23 mouse cellular contexts compared by ENCODE assay signal in genomic region chr3:147093076-147093380, GRCm38 (mm10).
DNase-seq lines count a peak whose midpoint lies in the region; ATAC-seq and TF ChIP-seq lines count a peak whose summit lies in the region.
"Had no signal": no experiment of that assay in that cellular context is flagged by ENCODE, and none has a peak within 500 bp of the region (broad histone marks: within the 10 kb centered on the region; RNA-seq: fewer than 3 reads in every experiment).

No protein-coding gene starts in this region.

- H3K4me1 ChIP-seq in heart, embryonic 12.5 days (replicated peaks) = peaks cover 1% of the 10 kb centered on the region; the same call in 1 of the 2 replicates
- H3K4me1 ChIP-seq in midbrain, embryonic 13.5 days (replicated peaks) = peaks cover 7% of the 10 kb centered on the region
- no peaks in the 10 kb centered on the region for H3K4me1 ChIP-seq in midbrain, postnatal 0 days (ENCODE audit: insufficient read depth, low read length)
- peaks cover 39% of the 10 kb centered on the region for H3K4me1 ChIP-seq in limb, embryonic 10.5 days
- H3K4me1 ChIP-seq in neural tube, embryonic 14.5 days (ENCODE audit: control insufficient read depth, insufficient read depth, low read length) = peaks cover 13% of the 10 kb centered on the region
- peaks cover 6% of the 10 kb centered on the region for H3K4me1 ChIP-seq in kidney, embryonic 16.5 days (ENCODE audit: insufficient read depth, low read length)

- H3K9ac ChIP-seq in heart, embryonic 12.5 days = no peak overlapping the region
- no peak overlapping the region for H3K9ac ChIP-seq in midbrain, embryonic 13.5 days (replicated peaks)
- H3K9ac ChIP-seq in midbrain, postnatal 0 days (replicated peaks; ENCODE audit: low read length, poor library complexity, severe bottlenecking) = no peak overlapping the region
- no peak overlapping the region for H3K9ac ChIP-seq in neural tube, embryonic 14.5 days (replicated peaks; ENCODE audit: low read depth, low read length)
- no peak overlapping the region for H3K9ac ChIP-seq in kidney, embryonic 16.5 days (replicated peaks; ENCODE audit: low read length)
- H3K9ac ChIP-seq: embryonic facial prominence, embryonic 15.5 days; heart, embryonic 15.5 days; liver, embryonic 14.5 days; lung, embryonic 14.5 days had no signal

- no peaks in the 10 kb centered on the region; the same call in 1 of the 2 replicates for H3K27me3 ChIP-seq in heart, embryonic 12.5 days (replicated peaks)
- peaks cover 12% of the 10 kb centered on the region for H3K27me3 ChIP-seq in midbrain, embryonic 13.5 days
- 0 out of 2 replicates have a peak, but pooled peaks cover 3% of the 10 kb centered on the region for H3K27me3 ChIP-seq in midbrain, postnatal 0 days (ENCODE audit: insufficient read depth, low read length)
- H3K27me3 ChIP-seq in limb, embryonic 10.5 days (ENCODE audit: low read depth, poor library complexity, severe bottlenecking) = no peaks in the 10 kb centered on the region
- H3K27me3 ChIP-seq in neural tube, embryonic 14.5 days (ENCODE audit: control insufficient read depth, insufficient read depth, low read length) = no peaks in the 10 kb centered on the region
- H3K27me3 ChIP-seq in kidney, embryonic 16.5 days (ENCODE audit: insufficient read depth, low read length) = no peaks in the 10 kb centered on the region
- H3K27me3 ChIP-seq: CH12.LX; embryonic facial prominence, embryonic 15.5 days; heart, embryonic 15.5 days had no signal

- H3K4me3 ChIP-seq in heart, embryonic 12.5 days = no peak overlapping the region
- H3K4me3 ChIP-seq in midbrain, embryonic 13.5 days (replicated peaks) = no peak overlapping the region
- H3K4me3 ChIP-seq in midbrain, postnatal 0 days (ENCODE audit: low read depth, low read length) = no peak overlapping the region
- H3K4me3 ChIP-seq in limb, embryonic 10.5 days = no peak overlapping the region
- no peak overlapping the region for H3K4me3 ChIP-seq in neural tube, embryonic 14.5 days (ENCODE audit: low read depth, low read length)
- H3K4me3 ChIP-seq in kidney, embryonic 16.5 days (ENCODE audit: low read length) = no peak overlapping the region
- H3K4me3 ChIP-seq: embryonic facial prominence, embryonic 15.5 days; heart, embryonic 15.5 days had no signal

- no peaks in the 10 kb centered on the region for H3K36me3 ChIP-seq in heart, embryonic 12.5 days
- H3K36me3 ChIP-seq in midbrain, embryonic 13.5 days = no peaks in the 10 kb centered on the region
- H3K36me3 ChIP-seq in midbrain, postnatal 0 days (ENCODE audit: insufficient read depth, low read length) = no peaks in the 10 kb centered on the region
- H3K36me3 ChIP-seq in limb, embryonic 10.5 days = no peaks in the 10 kb centered on the region
- H3K36me3 ChIP-seq in neural tube, embryonic 14.5 days (ENCODE audit: control insufficient read depth, insufficient read depth, low read length) = no peaks in the 10 kb centered on the region
- no peaks in the 10 kb centered on the region for H3K36me3 ChIP-seq in kidney, embryonic 16.5 days (ENCODE audit: insufficient read depth, low read length)
- H3K36me3 ChIP-seq: embryonic facial prominence, embryonic 15.5 days; G1E; heart, embryonic 15.5 days had no signal

- no peak overlapping the region for H3K4me2 ChIP-seq in heart, embryonic 12.5 days
- H3K4me2 ChIP-seq in midbrain, embryonic 13.5 days (replicated peaks) = no peak overlapping the region
- H3K4me2 ChIP-seq in midbrain, postnatal 0 days (ENCODE audit: low read depth, low read length, poor library complexity, severe bottlenecking) = no peak overlapping the region
- H3K4me2 ChIP-seq in neural tube, embryonic 14.5 days (ENCODE audit: low read depth, low read length) = no peak overlapping the region
- H3K4me2 ChIP-seq in kidney, embryonic 16.5 days (replicated peaks; ENCODE audit: low read depth, low read length) = no peak overlapping the region
- H3K4me2 ChIP-seq: embryonic facial prominence, embryonic 15.5 days; heart, embryonic 15.5 days; lung, embryonic 14.5 days had no signal

- DNase-seq in heart, adult 11 months = peak; percentile 51
- DNase-seq in midbrain, postnatal 0 days (ENCODE audit: low spot score) = no peak
- DNase-seq in limb, embryonic 10.5 days (ENCODE audit: low spot score) = no peak
- DNase-seq: adrenal gland, adult 2 months; B cell, adult 2 months; cerebellum, adult 11 months; cerebellum, adult 9-11 months; gastrocnemius, postnatal 36 days; heart, postnatal 36 days; kidney, adult 2 months; kidney, postnatal 10 days; thymus, adult 18-20 months; thymus, postnatal 36 days had no signal

- WGBS in heart, embryonic 12.5 days = 91% methylated on average over 5 of the region's 5 CpGs
- 56% methylated on average over 5 of the region's 5 CpGs for WGBS in midbrain, embryonic 13.5 days
- WGBS in midbrain, postnatal 0 days = 44% methylated on average over 5 of the region's 5 CpGs
- 43% methylated on average over 5 of the region's 5 CpGs for WGBS in limb, embryonic 10.5 days
- 37% methylated on average over 5 of the region's 5 CpGs for WGBS in neural tube, embryonic 14.5 days
- WGBS in kidney, embryonic 16.5 days = 56% methylated on average over 5 of the region's 5 CpGs

- no peaks in the 10 kb centered on the region for H3K9me3 ChIP-seq in heart, embryonic 12.5 days (replicated peaks)
- no peaks in the 10 kb centered on the region for H3K9me3 ChIP-seq in midbrain, embryonic 13.5 days
- H3K9me3 ChIP-seq in midbrain, postnatal 0 days (ENCODE audit: low read length) = no peaks in the 10 kb centered on the region
- H3K9me3 ChIP-seq in limb, embryonic 10.5 days (replicated peaks) = no peaks in the 10 kb centered on the region
- no peaks in the 10 kb centered on the region for H3K9me3 ChIP-seq in neural tube, embryonic 14.5 days (ENCODE audit: control insufficient read depth, low read length)
- H3K9me3 ChIP-seq in kidney, embryonic 16.5 days (ENCODE audit: low read length) = no peaks in the 10 kb centered on the region
- H3K9me3 ChIP-seq: embryonic facial prominence, embryonic 15.5 days; heart, embryonic 15.5 days had no signal

- TF ChIP-seq CTCF in midbrain, postnatal 0 days (IDR thresholded peaks at IDR 0.05) = no peak

- ATAC-seq in heart, embryonic 12.5 days (ENCODE audit: insufficient number of reproducible peaks, low FRiP score) = no peak
- no peak for ATAC-seq in midbrain, embryonic 13.5 days
- no peak for ATAC-seq in midbrain, postnatal 0 days (ENCODE audit: low FRiP score)
- ATAC-seq in neural tube, embryonic 14.5 days (ENCODE audit: low read depth) = no peak
- no peak for ATAC-seq in kidney, embryonic 16.5 days (ENCODE audit: low FRiP score, low TSS enrichment)

- no peak overlapping the region for H3K27ac ChIP-seq in heart, embryonic 12.5 days (ENCODE audit: poor library complexity, severe bottlenecking)
- H3K27ac ChIP-seq in midbrain, embryonic 13.5 days = peak overlapping the region; percentile 41; the same call in 1 of the 2 replicates
- H3K27ac ChIP-seq in midbrain, postnatal 0 days (ENCODE audit: low read depth, low read length) = no peak overlapping the region
- peak overlapping the region; percentile 62 for H3K27ac ChIP-seq in limb, embryonic 10.5 days
- H3K27ac ChIP-seq in neural tube, embryonic 14.5 days (ENCODE audit: low read depth, low read length) = peak overlapping the region; percentile 48; the same call in 1 of the 2 replicates
- no peak overlapping the region for H3K27ac ChIP-seq in kidney, embryonic 16.5 days (ENCODE audit: low read length)
- H3K27ac ChIP-seq: embryonic facial prominence, embryonic 15.5 days; heart, embryonic 15.5 days; liver, embryonic 14.5 days had no signal

Comparison
In these comparisons a context has a peak if more than half of its experiments do, and no peak if none do; other contexts are left out.
1. H3K27ac ChIP-seq: peak in midbrain, embryonic 13.5 days (single experiment), limb, embryonic 10.5 days (single experiment) and neural tube, embryonic 14.5 days (single experiment); none in heart, embryonic 12.5 days (single experiment), midbrain, postnatal 0 days (single experiment) and kidney, embryonic 16.5 days (single experiment).